Mouse (Mus musculus) hindbrain, postnatal 0 days (tissue): Measurements from ENCODE around the gene Tpst1. TPM values are rescaled to one million over a fixed set of nuclear protein-coding genes. Genes with fewer than 3 reads are reported as not detected.
A peak's percentile ranks its signal among the peaks of the same experiment; 100 is the strongest.
"Not testable (repeated sequence)": the region's sequence is repeated elsewhere in the genome, so short reads cannot be mapped to it uniquely, and the experiment has no call there.

Experiments
- ATAC-seq: fragments of 200-750 bp; cut with Nextera tagmentation; 2 replicates; pipeline ENCODE4 v1.8.0; 2017; ENCODE audit warnings: mild to moderate bottlenecking, moderate TSS enrichment, moderate library complexity
- DNase-seq: peaks from one replicate; pipeline ENCODE4 v3.0.0-alpha.2; 2015; ENCODE audit warnings: low spot score
- H3K27ac ChIP-seq: fragments of 300-500 bp; sonication (generic); 2 replicates; pipeline ENCODE4 v1.5.1; 2014; ENCODE audit warnings: mild to moderate bottlenecking
- H3K27me3 ChIP-seq: fragments of 300-500 bp; sonication (generic); 2 replicates; pipeline ENCODE4 v1.6.1; 2014; ENCODE audit warnings: low read length, mixed read lengths; ENCODE audit not compliant: insufficient read depth
- H3K36me3 ChIP-seq: fragments of 300-500 bp; sonication (generic); 2 replicates; pipeline ENCODE4 v1.6.1; 2014; ENCODE audit warnings: low read length, mixed read lengths; ENCODE audit not compliant: insufficient read depth
- H3K4me1 ChIP-seq: fragments of 300-500 bp; sonication (generic); 2 replicates; pipeline ENCODE4 v1.6.1; 2014; ENCODE audit warnings: antibody characterized with exemption, low read length, mixed read lengths; ENCODE audit not compliant: insufficient read depth
- H3K4me2 ChIP-seq: fragments of 300-500 bp; sonication (generic); 2 replicates; pipeline ENCODE4 v1.6.1; 2014; ENCODE audit warnings: low read depth, mild to moderate bottlenecking, low read length, moderate library complexity, mixed read lengths
- H3K4me3 ChIP-seq: fragments of 300-500 bp; sonication (generic); 2 replicates; pipeline ENCODE4 v1.5.1; 2014; ENCODE audit warnings: low read length
- H3K9ac ChIP-seq: fragments of 300-500 bp; sonication (generic); replicated peaks from 2 replicates; pipeline ENCODE4 v1.6.1; 2014; ENCODE audit warnings: mild to moderate bottlenecking, low read length, moderate library complexity, mixed read lengths
- H3K9me3 ChIP-seq: fragments of 300-500 bp; sonication (generic); 2 replicates; pipeline ENCODE4 v1.6.1; 2016; ENCODE audit warnings: low read length, mixed read lengths
- CTCF ChIP-seq: IDR thresholded peaks from 2 replicates; pipeline ENCODE4 v1.5.1; 2016; ENCODE audit warnings: antibody characterized with exemption, control low read depth, low read depth
- WGBS: fragments of 180-500 bp; shearing (Covaris S2); extraction: QIAGEN DNeasy Blood & Tissue Kit; methylation state at CpG from one replicate; pipeline ENCODE4 v1.1.7; 2014; 5-methylcytosine and 5-hydroxymethylcytosine counted together
- polyA plus RNA-seq: library from polyadenylated mRNA; unstranded; fragments of >200 nt; fragmentation: Nextera tagmentation; extraction: Ambion mirVana; gene quantifications from 2 replicates; pipeline ENCODE4 v1.2.1, GENCODE M21; 2015
- total RNA-seq: library from RNA; depleted of rRNA; stranded (reverse); fragments of >200 nt; gene quantifications from 2 replicates; pipeline ENCODE4 v1.2.3, GENCODE M21; 2014

Gene Tpst1
- total and polyA plus RNA-seq, 2 experiments from 2014 or later = 38.1 to 46.7 TPM

DNA sequence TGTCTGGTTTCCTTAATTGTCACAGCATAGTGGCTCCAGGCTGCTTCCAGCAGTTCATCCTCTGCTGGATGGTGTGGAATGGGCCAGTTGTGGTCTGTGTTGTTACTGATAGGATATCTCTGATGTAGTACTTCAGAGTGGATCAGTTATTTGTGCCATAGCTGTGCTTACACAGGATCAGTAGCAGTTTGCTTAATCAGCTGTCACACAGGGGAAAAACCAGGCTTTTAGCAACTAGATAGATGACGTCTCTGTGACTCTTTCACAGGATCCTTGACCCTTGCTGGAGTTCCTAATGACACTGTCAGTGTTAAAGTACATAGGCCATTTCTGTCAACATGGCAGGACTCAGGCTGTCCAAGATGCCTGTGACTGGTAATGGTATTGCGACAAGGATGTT, 39.3 kb upstream of the Tpst1 start:
- Histone ChIP-seq H3K27ac (no peak overlapping the region), H3K27me3 (no peaks in the 10 kb centered on the region), H3K4me3 (no peak overlapping the region), H3K4me1 (peaks cover 6% of the 10 kb centered on the region; the same call in 1 of the 2 replicates), H3K9me3 (no peaks in the 10 kb centered on the region), H3K36me3 (peaks cover 21% of the 10 kb centered on the region), H3K4me2 (no peak overlapping the region), H3K9ac (no peak overlapping the region)
- WGBS = 78% methylated on average over 2 of the region's 2 CpGs
- DNase-seq = no peak
- no peak for TF ChIP-seq CTCF
- no peak for ATAC-seq

DNA sequence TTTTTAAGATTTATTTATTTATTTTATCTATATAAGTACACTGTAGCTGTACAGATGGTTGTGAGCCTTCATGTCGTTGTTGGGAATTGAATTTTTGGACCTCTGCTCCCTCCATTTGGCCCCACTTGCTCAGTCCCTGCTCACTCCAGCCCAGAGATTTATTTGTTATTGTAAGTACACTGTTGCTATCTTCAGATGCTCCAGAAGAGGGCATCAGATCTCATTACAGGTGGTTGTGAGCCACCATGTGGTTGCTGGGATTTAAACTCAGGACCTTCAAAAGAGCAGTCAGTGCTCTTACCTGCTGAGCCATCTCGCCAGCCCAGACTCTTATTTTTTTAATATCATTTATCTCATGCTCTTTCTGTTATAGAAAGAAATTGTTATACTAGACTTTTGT, 36.8 kb upstream of the Tpst1 start:
- H3K4me3 ChIP-seq, H3K27ac ChIP-seq, H3K4me1 ChIP-seq, H3K27me3 ChIP-seq, H3K9ac ChIP-seq, ATAC-seq, DNase-seq, H3K4me2 ChIP-seq, H3K9me3 ChIP-seq: not testable (repeated sequence)
- peaks cover 30% of the 10 kb centered on the region for H3K36me3 ChIP-seq
- WGBS = 67% methylated on average over 2 of the region's 2 CpGs
- TF ChIP-seq CTCF = peak; percentile 48

DNA sequence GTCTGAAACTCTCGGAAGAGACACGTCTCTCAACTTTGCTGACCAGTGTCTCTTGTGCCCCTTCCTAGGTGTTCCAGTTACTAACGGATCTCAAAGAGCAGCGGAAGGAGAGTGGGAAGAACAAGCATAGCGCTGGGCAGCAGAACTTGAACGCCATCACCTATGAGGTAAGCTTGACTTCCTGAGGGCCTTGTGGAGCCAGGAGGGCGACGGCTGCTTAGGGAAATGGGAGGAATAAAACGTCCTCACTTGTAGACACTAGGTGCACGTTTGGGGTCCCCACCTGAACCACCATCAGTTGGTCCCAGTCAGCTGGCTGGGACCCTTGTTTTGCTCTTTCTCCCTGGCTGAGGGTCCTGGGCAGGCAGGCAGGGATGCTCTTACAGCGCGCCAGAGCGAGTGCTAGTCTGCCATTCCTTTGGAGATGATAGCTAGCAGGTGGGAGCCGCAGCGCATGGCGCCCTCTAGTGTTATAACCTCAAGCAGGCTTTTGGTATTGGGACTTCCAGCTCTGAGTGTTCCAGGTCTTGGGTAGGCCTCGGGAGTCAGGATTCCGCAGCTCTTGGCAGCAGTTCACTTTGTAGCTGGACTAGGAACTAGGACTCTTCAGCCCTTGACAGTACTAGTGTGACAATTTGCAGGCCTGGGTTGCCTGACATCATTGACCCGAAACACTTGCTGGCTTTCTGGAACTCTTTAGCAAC, 35.2 kb upstream of the Tpst1 start:
- H3K27me3 ChIP-seq = no peaks in the 10 kb centered on the region
- H3K4me1 ChIP-seq = no peaks in the 10 kb centered on the region
- no peaks in the 10 kb centered on the region for H3K9me3 ChIP-seq
- no peak overlapping the region for H3K27ac ChIP-seq
- DNase-seq = peak; percentile 74
- H3K4me3 ChIP-seq = no peak overlapping the region
- H3K36me3 ChIP-seq = peaks cover 44% of the 10 kb centered on the region
- H3K4me2 ChIP-seq = no peak overlapping the region
- H3K9ac ChIP-seq = no peak overlapping the region
- 66% methylated on average over 19 of the region's 19 CpGs for WGBS
- ATAC-seq = no peak
- peak; percentile 74 for TF ChIP-seq CTCF

DNA sequence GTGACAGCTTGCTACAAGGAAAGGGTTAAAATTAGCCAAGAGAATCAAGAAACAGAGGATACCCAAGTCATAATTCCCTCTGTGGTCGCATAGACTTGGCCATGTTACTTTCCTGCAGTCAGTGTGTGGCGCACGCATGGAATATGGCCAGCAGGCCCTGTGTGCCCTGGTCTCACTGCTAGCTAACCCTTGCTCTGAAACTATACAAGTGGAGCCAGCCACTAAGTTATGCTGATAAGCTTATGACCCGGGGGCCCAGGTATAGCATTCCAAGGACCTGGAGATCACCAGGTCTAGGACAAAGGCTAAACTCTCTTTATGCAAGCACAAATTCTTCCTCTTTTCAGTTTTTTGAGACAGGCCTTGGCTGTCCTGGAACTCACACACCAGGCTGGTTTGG, 32.3 kb upstream of the Tpst1 start:
- DNase-seq (no peak), ATAC-seq (no peak)
- Histone ChIP-seq H3K27me3 (no peaks in the 10 kb centered on the region), H3K27ac (no peak overlapping the region), H3K9ac (no peak overlapping the region), H3K36me3 (peaks cover 40% of the 10 kb centered on the region), H3K4me2 (no peak overlapping the region), H3K9me3 (no peaks in the 10 kb centered on the region), H3K4me1 (no peaks in the 10 kb centered on the region), H3K4me3 (no peak overlapping the region)
- WGBS = 95% methylated on average over 4 of the region's 4 CpGs
- no peak for TF ChIP-seq CTCF

DNA sequence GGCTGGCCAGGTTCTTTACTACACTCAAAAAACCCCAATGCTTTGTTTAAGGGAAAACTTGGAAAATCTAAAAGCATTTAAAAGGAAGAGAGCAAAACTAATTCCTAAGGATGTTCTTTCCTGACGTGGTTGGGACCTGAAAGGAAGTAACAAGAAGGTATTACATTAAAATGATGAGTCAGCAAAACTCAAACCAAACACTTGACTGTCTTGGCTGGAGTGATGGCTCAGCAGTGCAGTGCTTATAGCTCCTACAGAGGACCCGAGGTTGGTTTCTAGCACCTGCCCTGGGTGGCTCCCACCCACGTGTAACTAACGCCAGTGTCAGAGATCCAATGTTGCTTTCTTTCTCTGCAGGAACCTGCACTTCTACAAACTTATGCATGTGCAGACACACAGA, 31.9 kb upstream of the Tpst1 start:
- ATAC-seq (no peak), DNase-seq (no peak)
- WGBS = 81% methylated on average over 4 of the region's 4 CpGs
- no peaks in the 10 kb centered on the region for H3K4me1 ChIP-seq
- peaks cover 40% of the 10 kb centered on the region for H3K36me3 ChIP-seq
- no peak for TF ChIP-seq CTCF
- no peak overlapping the region for H3K27ac ChIP-seq
- no peaks in the 10 kb centered on the region for H3K27me3 ChIP-seq
- H3K4me3 ChIP-seq = no peak overlapping the region
- no peaks in the 10 kb centered on the region for H3K9me3 ChIP-seq
- H3K9ac ChIP-seq = no peak overlapping the region
- H3K4me2 ChIP-seq = no peak overlapping the region

DNA sequence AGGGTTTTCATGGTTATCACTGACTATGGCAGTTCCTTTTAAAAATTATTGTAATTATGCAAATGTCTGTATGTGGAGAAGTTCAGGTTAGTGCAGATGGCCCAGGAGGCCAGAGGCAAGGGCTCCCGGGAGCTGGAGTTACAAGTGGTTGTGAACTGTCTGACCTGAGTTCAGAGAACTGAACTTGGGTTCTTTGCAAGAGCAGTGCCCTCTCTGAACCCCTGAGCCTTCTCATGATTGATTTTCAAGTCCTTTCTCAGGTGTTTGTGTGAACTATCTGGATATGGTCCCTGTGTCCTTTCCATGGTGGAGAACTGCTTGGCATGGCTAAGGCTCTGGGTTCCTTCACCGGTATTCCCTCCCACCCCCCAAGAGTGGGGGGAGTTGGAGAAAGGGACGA, 29.4 kb upstream of the Tpst1 start:
- peaks cover 39% of the 10 kb centered on the region for H3K36me3 ChIP-seq
- 86% methylated on average over 3 of the region's 3 CpGs for WGBS
- ATAC-seq (no peak), DNase-seq (no peak)
- no peak overlapping the region for H3K9ac ChIP-seq
- H3K4me1 ChIP-seq = no peaks in the 10 kb centered on the region
- no peak overlapping the region for H3K27ac ChIP-seq
- H3K4me2 ChIP-seq = no peak overlapping the region
- no peaks in the 10 kb centered on the region for H3K9me3 ChIP-seq
- no peak for TF ChIP-seq CTCF
- no peak overlapping the region for H3K4me3 ChIP-seq
- H3K27me3 ChIP-seq = no peaks in the 10 kb centered on the region

DNA sequence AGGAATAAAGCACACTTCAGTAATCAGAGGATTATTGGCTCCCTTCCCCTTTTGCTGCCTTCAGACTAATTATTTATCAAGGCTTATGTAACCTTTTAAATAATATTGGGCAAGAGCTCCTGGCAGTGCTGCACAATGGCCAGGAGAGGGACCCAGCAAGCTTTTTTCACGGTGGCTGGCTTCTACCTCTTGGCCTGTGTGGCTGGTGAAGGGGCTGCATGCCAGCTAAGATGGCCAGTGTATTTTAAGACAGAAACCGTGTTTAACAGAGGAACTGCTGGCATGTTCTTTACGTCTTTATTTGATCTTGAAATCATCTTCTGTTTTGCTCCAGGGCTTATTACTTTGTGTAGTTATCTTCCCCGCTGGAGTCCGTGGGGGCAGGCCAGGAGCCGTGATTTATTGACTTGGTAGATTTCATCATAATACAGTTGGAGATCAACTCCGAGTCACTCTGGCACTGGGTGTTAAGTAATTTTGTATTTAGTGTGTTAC, 28.9 kb upstream of the Tpst1 start:
- peak; percentile 72 for TF ChIP-seq CTCF
- no peak overlapping the region for H3K9ac ChIP-seq
- H3K36me3 ChIP-seq = peaks cover 39% of the 10 kb centered on the region
- no peak overlapping the region for H3K4me2 ChIP-seq
- no peaks in the 10 kb centered on the region for H3K4me1 ChIP-seq
- no peak for ATAC-seq
- no peaks in the 10 kb centered on the region for H3K27me3 ChIP-seq
- no peak overlapping the region for H3K27ac ChIP-seq
- DNase-seq = peak; percentile 67
- H3K4me3 ChIP-seq = no peak overlapping the region
- H3K9me3 ChIP-seq = no peaks in the 10 kb centered on the region
- 65% methylated on average over 7 of the region's 7 CpGs for WGBS
